Mouse (Mus musculus) kidney, adult 2 months (tissue): ENCODE data around the gene Tmem185a.

Experiments
- CTCF ChIP-seq: fragments of 200-500 bp; conservative IDR thresholded peaks from 2 replicates; pipeline ENCODE4 v1.5.1; 2011; ENCODE audit warnings: low read depth, mild to moderate bottlenecking, control low read depth, low read length, moderate library complexity, mixed read lengths; ENCODE audit not compliant: insufficient read depth, insufficient read length
- POLR2A ChIP-seq: fragments of 200-500 bp; IDR thresholded peaks from one replicate; pipeline ENCODE4 v1.6.1; 2011; ENCODE audit warnings: low read depth, low read length, control low read depth

DNA sequence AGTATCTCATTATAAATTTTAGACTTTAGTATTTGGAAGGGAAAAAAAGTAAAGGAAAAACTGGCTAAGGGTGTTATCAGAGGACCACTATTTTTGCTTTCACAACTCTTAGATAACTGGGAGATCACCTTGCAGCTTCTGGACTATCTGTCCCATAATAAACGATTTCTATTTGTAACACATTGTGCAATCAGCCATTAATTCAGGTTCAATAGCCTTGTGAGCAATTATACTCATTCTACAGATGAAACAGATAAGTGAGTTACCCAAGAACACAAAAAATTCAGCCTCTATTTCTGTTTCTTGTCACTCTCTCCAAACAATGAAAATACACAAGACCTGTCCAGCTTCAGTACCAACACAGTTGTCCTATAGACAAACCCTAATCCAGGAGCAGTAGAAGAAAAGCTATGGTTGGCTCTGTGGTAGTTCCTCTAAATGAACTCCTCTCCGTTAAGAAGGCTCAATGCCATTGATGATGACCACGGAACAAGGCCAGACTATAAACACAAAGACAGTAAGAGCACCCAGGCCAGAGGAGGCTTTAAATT is 1.7 kb downstream of the Tmem185a start:
- no peak for TF ChIP-seq CTCF
- TF ChIP-seq POLR2A, result no peak
